9 mouse cellular contexts compared by ENCODE assay signal in the genomic region with DNA sequence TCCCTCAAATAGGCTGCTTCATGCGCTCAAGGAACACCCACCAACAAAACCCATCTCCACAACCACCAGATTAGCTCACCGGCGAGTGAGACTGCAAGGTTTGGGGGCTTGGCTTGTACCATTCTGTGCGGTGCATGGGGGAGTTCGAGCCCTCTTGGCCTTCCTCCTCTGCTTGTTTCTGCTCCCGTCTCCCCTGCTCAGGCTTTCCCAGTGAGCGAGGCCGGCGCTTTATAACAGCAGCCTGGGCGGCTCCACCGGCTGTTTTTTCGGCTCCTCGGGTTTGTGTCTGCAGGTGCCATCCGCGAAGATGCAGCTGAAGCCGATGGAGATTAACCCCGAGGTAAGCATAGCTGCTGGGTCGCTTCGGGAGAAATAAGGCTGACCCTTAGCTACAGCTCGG. TPM values are rescaled to one million over a fixed set of nuclear protein-coding genes. Genes with fewer than 3 reads are reported as not detected.
DNase-seq lines count a peak whose midpoint lies in the region; TF ChIP-seq lines count a peak whose summit lies in the region.
"Had no signal": no experiment of that assay in that cellular context is flagged by ENCODE, and none has a peak within 500 bp of the region (broad histone marks: within the 10 kb centered on the region; RNA-seq: fewer than 3 reads in every experiment).

A gene (plus strand): TSS at position 109 of the 400 bp plus-strand sequence.

- H3K36me3 ChIP-seq in macrophage (ENCODE audit: inconsistent target): no peaks in the 10 kb centered on the region

- H3K4me3 ChIP-seq in gastrocnemius, adult 2 months: peak within 1 kb of the TSS; percentile 72
- peak within 1 kb of the TSS; percentile 75 for H3K4me3 ChIP-seq in left cerebral cortex, adult 2 months
- peak within 1 kb of the TSS; percentile 13; the same call in 1 of the 2 replicates for H3K4me3 ChIP-seq in macrophage (ENCODE audit: inconsistent target)
- H3K4me3 ChIP-seq: erythroblast, embryonic 14.5 days had no signal

- WGBS in macrophage (ENCODE audit: missing documents): 0% methylated on average over 20 of the region's 20 CpGs

- DNase-seq in ZHBTc4 (ENCODE audit: low read depth, low spot score): peak; percentile 97
- peak; percentile 91 to 93 for DNase-seq in cerebellum, postnatal 36 days
- peak; percentile 41 for DNase-seq in gastrocnemius, adult 2 months
- peak; percentile 61 for DNase-seq in hindlimb bud, embryonic 11.5 days (ENCODE audit: extremely low spot score, low read depth, low spot score)
- peak; percentile 93 to 94 for DNase-seq in left cerebral cortex, adult 2 months (ENCODE audit: extremely low spot score in 1 of 2, low spot score in 2 of 2)
- DNase-seq in right cerebral cortex, postnatal 25 days: peak; percentile 93
- peak; percentile 53 to 65 for DNase-seq in urinary bladder, postnatal 4 days (ENCODE audit: low spot score in 2 of 2)

- no peak for TF ChIP-seq CTCF in gastrocnemius, adult 2 months (IDR thresholded peaks at IDR 0.05)
- TF ChIP-seq CTCF in left cerebral cortex, adult 2 months (IDR thresholded peaks at IDR 0.05): no peak

- 0 out of 2 replicates have a peak within 1 kb of the TSS, but pooled peaks have one; percentile 24 for H3K27ac ChIP-seq in gastrocnemius, adult 2 months
- peak within 1 kb of the TSS; percentile 95 for H3K27ac ChIP-seq in left cerebral cortex, adult 2 months
- H3K27ac ChIP-seq in macrophage: no peak within 1 kb of the TSS

- intact Hi-C loops in gastrocnemius, adult 2 months (cut with DNase I): no loop called here
- intact Hi-C loops in left cerebral cortex, adult 2 months (cut with DNase I): loop anchor here (1.0 to 10.0 kb wide), 5 partner anchors 58 to 411 kb away; a partner anchor contains a TSS

- H3K79me2 ChIP-seq in macrophage (ENCODE audit: inconsistent target): no peaks in the 10 kb centered on the region

RNA-seq across cellular contexts. Expression of the gene that starts here (rescaled TPM):
- 1 to 10 TPM; 3.4 to 5.3 TPM for total RNA-seq in gastrocnemius, adult 2 months (2021)
- 100 to 1,000 TPM; 878 to 888 TPM for total RNA-seq in left cerebral cortex, adult 2 months (2021)
- 1 to 10 TPM in 3 of 26 experiments, not detected in 23; 1.4 to 4.3 (median 2.5) TPM for total RNA-seq in macrophage (2018; cell fraction: chromatin; rRNA removed)
- 1 to 10 TPM in 6 of 26 experiments, under 1 TPM in 20; 0.13 to 2.7 (median 0.55) TPM for total RNA-seq in macrophage (2018; cell fraction: cytosol; rRNA removed)
- 1 to 10 TPM in 6 of 26 experiments, under 1 TPM in 1, not detected in 19; 0.65 to 4.6 (median 1.9) TPM for total RNA-seq in macrophage (2018; cell fraction: nucleus; rRNA removed)
- polyA plus RNA-seq in macrophage (2018): 0.52 to 0.73 TPM in 2 of 3 replicates, not detected in the other
- polyA plus RNA-seq: erythroblast, embryonic 14.5 days had no signal

Comparison
In these comparisons a context has a peak if more than half of its experiments do, and no peak if none do; other contexts are left out.
1. RNA of the gene that starts here (total RNA-seq): 878 to 888 TPM in left cerebral cortex, adult 2 months; 3.4 to 5.3 TPM in gastrocnemius, adult 2 months; every median in the first group is over 100 times any median in the second.
2. DNase-seq: peak in every context shown above with its lines; median percentile 97 in ZHBTc4; 94 in left cerebral cortex, adult 2 months; 93 in right cerebral cortex, postnatal 25 days; 92 in cerebellum, postnatal 36 days; 61 in hindlimb bud, embryonic 11.5 days; 59 in urinary bladder, postnatal 4 days; 41 in gastrocnemius, adult 2 months.
3. H3K4me3 ChIP-seq: peak in every context shown above with its lines; median percentile 75 in left cerebral cortex, adult 2 months; 72 in gastrocnemius, adult 2 months; 13 in macrophage.